Mouse (Mus musculus): ENCODE data around the gene Vat1l.

DNA sequence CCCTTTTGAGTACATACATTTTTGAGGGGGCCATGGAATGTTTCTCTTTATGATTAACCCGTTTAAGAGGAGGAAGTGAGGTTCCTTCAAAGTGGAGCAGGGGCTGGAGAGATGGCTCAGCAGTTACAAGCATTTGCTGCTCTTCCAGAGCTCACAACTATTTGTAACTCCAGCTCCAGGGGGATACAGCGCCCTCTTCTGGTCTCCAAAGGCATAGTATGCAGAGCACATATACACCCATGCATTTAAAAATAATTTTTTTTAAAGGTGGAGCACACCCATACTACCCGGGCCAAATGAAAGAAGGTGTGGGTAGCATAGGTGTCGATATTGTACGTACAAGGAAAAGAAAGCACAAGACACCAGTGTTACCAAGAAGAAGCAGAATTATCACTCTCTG lies 157.8 kb downstream of the Vat1l start:
- peak; percentile 29; the same call in 1 of the 2 replicates for TF ChIP-seq CTCF (IDR thresholded peaks at IDR 0.05; ENCODE audit: low read depth)
- TF ChIP-seq EP300 (IDR thresholded peaks at IDR 0.05; ENCODE audit: low read depth) = no peak

Data from liver, postnatal 0 days (tissue).